Mouse (Mus musculus): ENCODE measurements around the gene Pcdh8. TPM values are rescaled to one million over a fixed set of nuclear protein-coding genes. Genes with fewer than 3 reads are reported as not detected.

Gene Pcdh8
- 10 to 100 TPM; 64.4 to 77.0 TPM for total RNA-seq (2021)
- long read RNA-seq, experiment 1, full-length matches to known transcripts = 89 of 95 reads
- long read RNA-seq, experiment 1, partial matches to known transcripts = 3 of 95 reads
- long read RNA-seq, experiment 1, other reads (novel, unspliced or antisense) = 3 of 95 reads
- long read RNA-seq, experiment 2, full-length matches to known transcripts = 98 of 99 reads
- long read RNA-seq, experiment 2, partial matches to known transcripts = 1 of 99 reads
- long read RNA-seq, experiment 2, other reads (novel, unspliced or antisense) = 0 of 99 reads

DNA sequence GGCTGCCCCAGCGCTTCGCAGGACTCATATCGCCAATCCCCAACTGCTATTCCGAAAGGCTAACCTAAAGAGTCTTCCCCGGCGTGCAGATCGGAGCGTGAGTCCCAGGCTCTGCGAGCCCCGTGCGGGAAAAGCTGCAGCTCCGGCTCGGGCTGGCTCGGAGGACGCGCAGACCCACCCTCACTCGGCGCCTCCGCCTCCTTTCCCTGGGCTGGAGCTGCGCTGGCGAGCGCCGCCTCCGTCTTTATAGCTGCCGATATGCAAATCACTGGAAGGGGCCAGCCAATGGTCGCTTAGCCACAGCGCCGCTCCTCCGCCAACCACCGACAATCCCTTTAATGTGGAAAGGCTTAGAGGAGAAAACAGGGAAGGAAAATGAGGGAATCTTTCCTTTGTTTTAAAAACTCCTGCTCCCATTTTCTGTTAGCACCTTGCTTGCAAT is at the start of gene Pcdh8:
TSS of gene Pcdh8 (minus strand) at position 219 of the 442 bp plus-strand sequence.
- DNase-seq (ENCODE audit: low spot score in 2 of 2) = peak; percentile 95 to 96

DNA sequence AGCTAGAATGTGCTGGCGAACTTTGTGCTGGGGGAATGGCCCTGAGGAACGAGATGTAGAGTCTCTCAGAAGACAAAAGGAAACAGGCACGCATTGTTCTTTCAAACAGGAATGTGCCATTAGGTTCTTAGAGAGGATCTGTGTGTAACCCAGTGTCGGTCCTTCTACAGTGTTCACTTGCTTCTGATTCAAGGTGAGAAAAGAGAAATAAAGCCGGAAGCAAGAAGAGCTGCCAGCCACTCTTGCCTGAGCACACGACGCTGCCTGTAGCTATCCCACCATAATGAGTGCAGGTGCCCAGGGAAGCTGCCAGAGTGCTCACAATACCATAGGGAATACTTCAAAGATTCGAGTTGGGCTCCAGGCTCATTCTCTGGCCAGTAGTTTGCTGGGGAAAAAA is 43.6 kb upstream of the Pcdh8 start:
- DNase-seq (ENCODE audit: low spot score in 2 of 2) = no peak

GRCm38 (mm10) chr14:79814084-79814483 is 43.0 kb upstream of the Pcdh8 start:
- no peak for DNase-seq (ENCODE audit: low spot score in 2 of 2)

- peak; percentile 59 to 83 for DNase-seq (ENCODE audit: low spot score in 2 of 2)
These were observed 22.1 kb upstream of the Pcdh8 start for GRCm38 (mm10) chr14:79793179-79793578.

DNA sequence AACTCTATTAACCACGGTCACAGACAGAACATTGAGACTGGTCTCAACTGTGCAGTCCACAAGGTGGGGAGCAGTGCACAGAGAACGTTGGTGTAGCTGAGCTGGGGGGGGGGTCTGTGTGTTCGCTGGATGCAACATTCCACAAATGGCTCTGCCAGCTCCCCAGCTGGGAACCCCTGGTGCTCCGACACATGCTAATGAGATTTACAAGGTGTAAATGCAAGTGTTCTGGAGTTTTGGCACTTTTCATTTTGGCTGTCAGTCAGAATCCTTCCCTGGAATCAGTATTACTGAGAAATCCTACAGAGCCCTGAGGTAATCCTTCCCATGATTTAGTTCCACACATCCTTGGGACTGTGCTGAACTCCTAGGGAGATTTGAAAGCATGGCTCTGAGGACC is 18.4 kb upstream of the Pcdh8 start:
- no peak for DNase-seq (ENCODE audit: low spot score in 2 of 2)

DNA sequence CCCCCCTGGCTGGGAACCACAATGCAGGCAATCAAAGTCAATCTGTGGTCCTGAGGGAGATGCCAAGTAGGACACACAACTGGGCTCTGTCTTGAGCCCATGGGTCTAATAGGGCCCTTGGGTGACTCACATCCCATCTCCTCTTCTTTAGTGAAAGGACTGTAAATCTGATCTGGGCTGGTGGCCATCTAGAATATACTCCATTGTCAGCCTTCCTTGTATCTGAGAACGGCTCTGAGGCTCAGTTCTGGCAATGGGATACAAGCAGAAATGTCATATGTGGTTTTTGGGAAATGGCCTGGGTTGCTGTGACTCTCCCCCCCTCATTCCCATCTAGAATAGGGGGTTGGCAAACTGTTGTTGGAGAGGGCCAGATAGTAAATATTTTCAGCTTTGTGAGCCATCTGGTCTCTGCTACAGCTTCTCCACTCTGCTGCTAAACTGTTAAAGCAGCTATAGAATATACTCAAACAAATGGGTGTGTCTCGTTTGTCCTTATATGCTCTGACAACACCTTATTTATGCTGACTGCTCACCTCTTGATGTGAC is 17.6 kb upstream of the Pcdh8 start:
- peak; percentile 21 to 68 for DNase-seq (ENCODE audit: low spot score in 2 of 2)

DNA sequence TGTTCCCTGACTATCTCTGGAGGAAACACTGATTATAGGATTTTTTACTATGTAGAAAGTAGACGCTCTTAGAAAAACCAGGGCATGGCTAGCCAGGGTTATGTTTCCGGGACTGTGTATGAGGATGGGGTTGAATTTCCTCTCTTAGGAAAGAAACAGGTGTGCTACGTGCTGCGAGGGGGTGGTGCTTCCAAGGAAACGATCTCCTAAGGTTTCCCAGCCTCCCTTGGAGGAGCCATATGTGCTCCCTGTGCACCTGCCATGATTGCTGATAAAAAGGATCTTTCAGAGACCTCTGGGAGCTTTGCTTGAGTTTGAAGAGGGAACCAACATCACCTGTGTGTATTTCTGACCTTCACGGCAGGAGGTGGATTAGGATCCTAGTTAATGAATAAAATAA is 16.8 kb upstream of the Pcdh8 start:
- no peak for DNase-seq (ENCODE audit: low spot score in 2 of 2)

GRCm38 (mm10) chr14:79785400-79785799 is 14.3 kb upstream of the Pcdh8 start:
- DNase-seq (ENCODE audit: low spot score in 2 of 2) = no peak

- no peak for DNase-seq (ENCODE audit: low spot score in 2 of 2)
These were observed 9.8 kb upstream of the Pcdh8 start for GRCm38 (mm10) chr14:79780889-79781288.

DNA sequence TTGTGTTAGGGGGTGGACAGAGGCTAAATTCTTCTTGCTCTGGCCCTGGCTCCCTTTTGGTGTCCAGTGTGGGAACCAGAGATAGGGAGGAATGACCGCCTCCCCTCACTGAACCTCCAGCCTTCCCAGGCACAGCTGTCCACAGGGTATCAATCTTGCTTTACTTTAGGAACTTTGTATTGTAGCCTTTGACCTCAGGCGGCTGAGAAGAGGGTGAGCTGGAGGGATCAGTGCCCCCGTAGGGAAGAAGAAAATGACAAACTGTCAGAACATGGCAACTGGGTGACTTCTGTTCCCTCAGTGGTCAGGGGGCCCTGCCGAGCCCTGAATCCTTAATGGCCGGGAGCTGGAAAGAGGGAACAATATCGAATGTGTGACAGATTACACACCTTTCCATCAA is 9.2 kb upstream of the Pcdh8 start:
- no peak for DNase-seq (ENCODE audit: low spot score in 2 of 2)

GRCm38 (mm10) chr14:79779841-79780240 is 8.7 kb upstream of the Pcdh8 start:
- DNase-seq (ENCODE audit: low spot score in 2 of 2) = no peak

DNA sequence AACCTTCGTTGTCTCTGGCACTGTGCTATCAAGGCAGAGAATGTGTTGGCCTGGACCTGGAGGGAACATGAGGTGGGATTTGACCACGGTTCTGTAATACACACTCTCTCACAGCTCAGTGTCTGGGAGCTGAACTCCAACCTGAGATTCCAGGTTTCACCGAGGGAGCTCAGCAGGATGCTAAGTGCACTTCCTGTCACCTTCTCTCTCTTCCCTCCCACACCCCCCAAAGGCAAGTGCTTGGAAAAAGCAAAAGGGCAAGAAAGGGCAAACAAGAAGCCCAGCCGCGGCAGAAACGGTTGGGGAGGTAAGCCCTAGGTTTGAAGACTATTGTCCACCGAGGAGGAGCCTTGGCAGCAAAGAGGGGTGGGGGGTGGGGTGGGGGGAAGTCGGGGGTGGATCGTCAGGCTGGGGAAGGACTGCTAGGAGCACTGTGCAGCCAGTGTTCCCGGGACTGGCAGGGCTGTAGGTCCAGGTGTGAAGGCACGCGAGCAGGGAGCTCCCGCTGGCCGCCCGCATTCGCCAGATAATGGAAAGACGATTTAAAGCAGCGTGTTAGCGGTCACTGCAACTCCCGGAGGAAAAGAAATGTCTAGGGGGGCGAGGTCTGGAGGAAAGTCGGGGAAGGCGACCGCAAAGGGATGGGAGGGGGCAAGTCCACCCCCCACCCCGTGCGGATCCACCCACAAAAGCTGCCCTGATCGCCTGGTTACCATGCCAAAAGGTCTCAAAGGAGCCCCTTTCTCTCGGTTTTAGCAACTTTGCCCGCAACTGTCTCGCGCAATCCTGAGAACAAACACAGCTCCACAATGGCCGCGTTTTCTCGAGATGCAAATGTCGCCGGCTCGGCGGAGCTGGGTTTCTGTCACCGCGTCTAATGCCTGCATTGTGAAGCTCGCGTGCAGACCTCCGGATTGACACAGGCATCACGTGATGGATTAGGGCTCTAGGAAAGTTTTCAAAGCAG is 2.6 kb upstream of the Pcdh8 start:
- peak in 1 of 2 experiments; percentile 62 for DNase-seq (ENCODE audit: low spot score in 2 of 2)

GRCm38 (mm10) chr14:79771802-79772511 is 845 bp upstream of the Pcdh8 start:
- peak in 1 of 2 experiments; percentile 32 for DNase-seq (ENCODE audit: low spot score in 2 of 2)

DNA sequence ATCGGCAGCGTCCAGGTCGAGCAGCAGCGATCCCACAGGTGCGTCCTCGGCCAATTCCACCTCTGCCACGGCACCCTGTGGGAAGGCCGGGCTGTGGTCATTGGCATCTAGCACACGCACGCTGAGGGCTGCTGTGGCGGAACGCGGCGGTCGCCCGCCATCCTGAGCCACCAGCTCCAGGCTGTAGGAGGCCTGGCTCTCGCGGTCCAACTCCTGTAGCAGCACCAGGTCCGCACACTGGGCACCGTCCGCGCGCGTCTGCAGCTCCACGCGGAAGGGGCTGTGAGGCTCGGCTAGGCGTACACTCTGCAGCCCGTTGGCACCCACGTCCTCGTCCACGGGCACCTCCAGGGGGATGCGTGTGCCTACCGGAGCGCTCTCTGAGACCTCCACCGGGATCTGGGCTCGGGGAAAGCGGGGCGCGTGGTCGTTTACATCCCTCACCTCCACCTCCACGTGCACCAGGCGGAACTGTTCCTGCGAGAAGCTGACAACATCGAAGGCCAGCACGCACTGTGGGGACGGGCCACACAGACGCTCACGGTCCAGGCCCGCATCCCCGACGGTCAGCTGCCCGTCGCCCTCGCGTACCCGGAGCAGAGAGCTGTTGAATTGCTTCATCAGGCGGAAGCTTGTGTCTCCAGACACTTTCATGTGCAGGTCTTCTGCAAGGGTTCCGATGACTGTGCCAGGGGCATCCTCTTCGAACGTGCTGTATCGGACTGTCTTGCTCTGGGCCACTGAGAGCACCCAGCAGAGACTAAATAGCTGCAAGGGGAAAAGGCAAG is 612 bp downstream of the Pcdh8 start:
- DNase-seq (ENCODE audit: low spot score in 2 of 2) = no peak

DNA sequence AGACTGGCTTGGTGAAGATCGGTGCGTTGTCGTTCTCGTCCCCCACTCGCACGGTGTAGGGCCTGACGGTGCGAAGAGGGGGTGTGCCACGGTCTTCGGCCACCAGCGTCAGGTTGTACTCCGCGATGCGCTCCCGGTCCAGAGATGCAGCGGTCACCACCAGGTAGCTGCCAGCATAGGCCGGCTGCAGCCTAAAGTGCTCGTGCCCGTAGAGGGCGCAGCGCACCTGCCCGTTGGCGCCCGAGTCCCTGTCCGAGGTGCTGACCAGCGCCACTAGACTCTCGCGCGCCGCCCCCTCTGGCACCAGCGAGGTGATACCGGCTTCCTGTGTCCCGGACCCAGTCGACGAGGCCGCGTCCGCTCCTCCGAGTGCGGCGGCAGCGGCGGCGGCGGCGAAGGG is 1.5 kb downstream of the Pcdh8 start:
- peak; percentile 67 to 70 for DNase-seq (ENCODE audit: low spot score in 2 of 2)

DNA sequence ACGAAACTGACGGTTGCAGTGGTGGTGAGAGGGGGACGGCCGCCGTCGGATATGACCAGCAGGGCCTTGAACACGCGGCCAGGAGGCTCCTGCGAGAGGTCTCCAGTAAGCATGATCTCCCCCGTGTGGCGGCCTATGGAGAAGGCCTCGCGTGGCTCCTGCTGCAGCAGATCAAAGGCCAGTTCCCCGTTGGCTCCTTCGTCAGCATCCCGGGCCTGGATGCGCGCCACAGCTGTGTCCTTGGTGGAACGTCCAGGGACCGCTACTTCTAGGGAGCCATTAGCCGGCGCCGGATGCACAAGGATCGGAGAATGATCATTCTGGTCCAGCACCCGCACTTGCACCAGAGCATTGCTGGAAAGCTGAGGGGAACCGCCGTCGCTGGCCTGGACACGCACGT is 2.1 kb downstream of the Pcdh8 start:
- DNase-seq (ENCODE audit: low spot score in 2 of 2) = peak; percentile 58 to 59

DNA sequence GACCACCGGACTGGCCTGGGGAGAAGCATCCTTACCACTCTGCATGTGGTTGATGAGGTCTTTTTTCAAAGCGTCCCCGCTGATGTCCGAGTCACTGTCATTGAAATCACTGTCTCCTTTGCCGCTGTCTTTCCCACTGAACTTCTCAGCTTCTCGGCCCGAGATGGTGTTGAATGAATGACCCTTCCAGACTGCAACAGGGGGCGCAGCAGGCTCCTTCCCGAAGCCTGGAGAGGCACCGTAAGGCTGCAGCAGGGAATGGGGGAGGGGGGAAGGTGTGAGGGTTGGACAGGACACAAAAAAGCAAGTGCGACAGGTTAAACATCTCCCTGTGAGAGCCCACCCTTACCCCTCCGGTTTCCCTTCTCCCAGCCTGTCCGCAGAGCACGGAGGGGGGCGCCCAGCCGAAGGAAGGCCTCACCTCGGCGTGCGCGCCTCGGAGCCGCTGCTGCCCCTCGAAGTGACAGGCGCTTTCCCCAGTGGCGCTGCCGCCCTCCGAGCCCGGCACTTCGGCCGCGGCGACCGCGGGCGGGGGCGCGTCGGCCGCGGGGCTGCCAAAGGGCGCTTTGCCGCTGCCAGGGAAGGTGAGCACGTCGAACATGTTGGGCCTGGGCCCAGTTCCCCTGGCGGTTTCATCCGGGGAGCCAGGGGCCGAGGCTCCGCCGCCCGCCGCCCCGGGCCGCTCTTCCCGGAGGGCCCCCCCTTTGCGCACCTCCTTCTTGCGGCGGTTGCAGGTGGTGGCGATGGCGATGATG is 2.9 kb downstream of the Pcdh8 start:
- DNase-seq (ENCODE audit: low spot score in 2 of 2) = peak in 1 of 2 experiments; percentile 26

GRCm38 (mm10) chr14:79767601-79768000 is 3.5 kb downstream of the Pcdh8 start:
- no peak for DNase-seq (ENCODE audit: low spot score in 2 of 2)

DNA sequence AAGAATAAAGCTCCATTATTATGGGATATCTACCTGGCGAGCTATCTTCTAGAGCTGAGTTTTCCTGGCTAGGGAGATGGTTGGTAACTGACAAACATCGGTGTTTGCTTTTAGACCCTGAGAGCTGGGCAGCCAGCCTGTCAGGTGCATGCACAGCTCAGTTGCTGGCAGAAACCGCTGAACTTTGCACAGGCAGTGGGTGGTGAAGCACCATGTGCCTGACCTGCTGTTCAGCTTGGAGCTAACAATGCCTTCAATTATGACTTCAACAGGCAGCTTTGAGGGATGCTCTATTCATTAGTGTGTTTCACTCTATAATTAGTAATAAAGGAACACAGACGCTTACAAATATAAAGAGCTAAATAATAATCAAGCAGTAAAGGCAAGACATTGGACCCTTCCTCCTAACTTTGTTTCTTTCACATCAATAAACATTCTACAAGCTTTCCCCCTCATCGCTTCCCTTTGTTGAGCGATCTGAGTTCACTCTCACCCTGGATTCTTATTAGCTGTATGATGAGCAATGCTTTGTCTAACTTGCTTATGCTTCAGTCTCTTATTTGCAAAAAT is 5.8 kb downstream of the Pcdh8 start:
- DNase-seq (ENCODE audit: low spot score in 2 of 2) = peak; percentile 42 to 58
